Mouse (Mus musculus): ENCODE results near the gene Inka1.
A peak's percentile ranks its signal among the peaks of the same experiment; 100 is the strongest.

The Inka1 gene

DNA sequence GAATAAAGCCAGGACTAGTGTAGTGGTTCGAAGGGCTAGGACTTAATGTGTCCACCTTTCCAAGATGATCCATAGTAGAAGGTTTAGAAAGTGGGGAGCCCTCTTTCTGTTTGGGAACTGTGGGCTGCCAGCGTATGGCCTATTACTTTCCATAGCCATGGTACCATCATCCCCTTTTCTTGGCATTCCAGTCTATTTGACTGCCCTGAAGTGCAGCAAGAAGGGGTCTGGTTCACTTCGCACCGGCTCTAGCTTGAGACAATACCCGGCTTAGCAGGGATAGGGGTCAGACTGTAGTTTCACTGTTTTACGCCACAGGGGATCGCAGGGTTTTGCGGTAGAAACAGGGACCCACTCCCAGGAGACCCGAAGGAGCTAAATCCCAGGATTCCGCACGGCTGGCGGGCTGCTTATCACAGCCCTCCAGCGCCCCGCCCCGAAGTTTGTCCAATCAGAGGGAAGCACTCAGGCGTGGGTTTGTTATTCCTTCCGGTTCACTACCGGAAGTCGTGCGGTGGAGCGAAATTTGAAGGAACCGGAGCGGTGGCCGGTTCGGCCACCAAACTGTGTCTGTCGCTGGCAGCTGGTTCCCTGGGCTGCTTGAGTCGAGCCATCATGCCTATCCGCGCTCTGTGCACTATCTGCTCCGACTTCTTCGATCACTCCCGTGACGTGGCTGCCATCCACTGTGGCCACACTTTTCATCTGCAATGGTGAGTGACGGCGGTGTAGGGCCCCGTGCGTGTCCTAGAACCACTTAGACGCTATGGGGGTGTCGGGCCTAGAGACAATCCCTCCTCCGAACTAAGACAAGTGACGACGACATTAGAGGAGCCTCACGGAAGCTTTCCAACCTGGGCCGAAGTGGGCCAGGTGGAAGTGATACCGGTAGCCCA is 35.0 kb downstream of the Inka1 start:
- DNase-seq, result peak; percentile 94

DNA sequence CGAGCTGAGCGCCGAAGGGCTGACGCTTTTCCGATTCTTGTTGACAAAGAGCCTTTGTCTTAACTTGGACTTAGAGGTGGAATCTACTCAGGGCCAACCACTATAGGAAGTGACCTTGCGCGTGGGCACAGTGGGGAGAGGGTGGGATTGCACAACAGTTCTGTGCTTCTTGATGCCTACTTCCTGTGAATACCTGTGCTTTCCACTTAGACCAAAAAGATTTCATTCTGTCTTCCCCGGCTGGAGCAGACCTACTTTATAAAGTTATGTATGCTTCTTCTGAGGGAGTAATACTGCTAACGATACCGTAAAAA is 35.8 kb downstream of the Inka1 start, which contains the start of gene Traip:
Traip (plus strand) TSS at position 215 of the 314 bp plus-strand sequence.
- DNase-seq, result no peak

DNA sequence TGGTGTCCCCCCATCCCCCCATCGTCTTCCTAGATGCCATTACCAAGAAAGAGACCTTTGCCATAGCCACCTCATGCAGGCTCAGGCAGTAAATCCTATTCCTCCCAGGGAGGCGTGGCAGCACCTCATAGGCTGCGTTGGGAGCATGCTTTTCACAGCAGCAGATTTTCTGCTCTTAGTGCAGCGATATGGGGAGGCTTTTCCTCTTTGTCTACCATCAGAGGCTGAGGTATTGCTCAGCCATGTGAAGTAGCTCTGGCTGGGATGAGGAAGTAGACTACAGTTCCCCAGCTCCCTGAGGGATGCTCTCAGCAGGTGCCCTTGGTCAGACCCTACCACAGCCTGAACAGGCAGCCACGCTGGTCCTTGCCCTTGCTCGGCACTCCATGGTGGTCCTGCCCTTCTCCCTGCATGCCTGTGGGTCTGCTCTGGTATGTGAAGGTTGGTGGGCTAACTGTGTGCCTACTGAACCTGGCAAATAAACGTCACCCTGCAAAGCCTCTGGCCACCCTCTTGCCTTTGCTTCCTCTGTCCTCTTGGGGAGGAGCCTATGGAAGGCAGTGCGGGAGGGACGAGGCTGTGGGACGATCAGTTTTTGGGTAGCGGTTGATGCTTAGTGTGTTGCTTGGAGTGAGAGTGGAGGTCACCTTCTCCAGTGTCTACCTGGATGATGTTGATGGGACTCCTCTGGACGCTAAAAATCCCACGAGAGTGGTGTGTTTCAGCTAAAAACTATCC is 36.3 kb downstream of the Inka1 start:
- DNase-seq, result no peak

DNA sequence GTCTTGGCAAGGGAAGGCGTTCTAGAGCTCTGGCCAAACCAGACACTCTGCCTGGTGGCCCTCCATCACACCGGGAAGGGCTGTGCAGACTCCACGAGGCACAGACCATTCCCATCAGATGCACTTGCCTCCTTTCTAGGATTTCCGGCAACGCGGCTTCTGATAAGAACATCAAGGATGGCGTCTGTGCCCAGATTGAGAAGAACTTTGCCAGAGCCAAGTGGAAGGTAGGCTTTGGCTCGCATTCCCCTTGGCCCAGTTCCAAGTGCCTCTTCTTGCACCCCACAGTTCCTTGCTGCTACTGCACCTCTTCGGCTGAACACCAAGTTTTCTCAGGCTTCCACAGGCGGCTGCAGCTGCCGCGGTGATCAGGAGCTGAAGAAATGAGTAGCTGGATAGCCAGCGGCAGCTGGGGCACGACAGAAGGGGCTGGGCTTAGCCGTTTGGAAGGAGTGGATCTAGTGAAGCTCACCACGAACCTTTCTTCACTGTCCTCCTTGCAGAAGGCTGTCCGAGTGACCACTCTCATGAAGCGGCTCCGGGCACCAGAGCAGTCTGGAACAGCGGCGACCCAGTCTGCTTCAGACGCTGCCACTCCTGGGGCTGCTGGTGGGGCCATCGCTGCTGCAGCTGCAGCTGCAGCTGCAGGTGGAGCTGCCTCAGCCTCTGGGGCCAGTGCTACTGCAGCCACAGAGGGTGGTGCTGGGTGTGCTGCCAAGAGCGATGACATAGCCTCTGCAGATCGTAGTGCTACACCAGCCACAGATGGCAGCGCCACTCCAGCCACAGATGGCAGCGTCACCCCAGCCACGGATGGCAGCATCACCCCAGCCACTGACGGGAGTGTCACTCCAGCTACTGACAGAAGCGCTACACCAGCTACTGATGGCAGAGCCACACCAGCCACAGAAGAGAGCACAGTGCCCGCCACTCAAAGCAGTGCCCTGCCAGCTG is 38.2 kb downstream of the Inka1 start:
- no peak for DNase-seq

DNA sequence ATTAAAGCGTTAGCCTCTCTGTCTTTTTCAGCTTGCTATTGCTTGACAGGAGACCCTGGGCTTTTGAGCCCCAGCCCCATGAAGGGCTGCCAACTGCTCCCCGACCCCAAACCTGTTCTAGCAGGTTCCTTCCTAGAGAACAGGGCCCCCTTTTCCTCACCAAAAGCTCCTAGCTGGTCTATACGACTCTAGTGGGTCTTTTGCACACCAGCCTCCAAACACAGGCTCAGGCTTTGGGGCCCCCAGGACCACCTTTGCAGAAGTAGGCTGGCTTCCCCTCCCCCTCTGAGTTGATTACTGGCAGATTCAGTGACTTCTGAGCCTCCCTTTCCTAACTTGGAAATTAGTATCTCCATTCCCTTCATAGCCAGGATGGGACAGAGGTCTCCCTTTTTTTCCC is 48.8 kb downstream of the Inka1 start:
- DNase-seq, result no peak

DNA sequence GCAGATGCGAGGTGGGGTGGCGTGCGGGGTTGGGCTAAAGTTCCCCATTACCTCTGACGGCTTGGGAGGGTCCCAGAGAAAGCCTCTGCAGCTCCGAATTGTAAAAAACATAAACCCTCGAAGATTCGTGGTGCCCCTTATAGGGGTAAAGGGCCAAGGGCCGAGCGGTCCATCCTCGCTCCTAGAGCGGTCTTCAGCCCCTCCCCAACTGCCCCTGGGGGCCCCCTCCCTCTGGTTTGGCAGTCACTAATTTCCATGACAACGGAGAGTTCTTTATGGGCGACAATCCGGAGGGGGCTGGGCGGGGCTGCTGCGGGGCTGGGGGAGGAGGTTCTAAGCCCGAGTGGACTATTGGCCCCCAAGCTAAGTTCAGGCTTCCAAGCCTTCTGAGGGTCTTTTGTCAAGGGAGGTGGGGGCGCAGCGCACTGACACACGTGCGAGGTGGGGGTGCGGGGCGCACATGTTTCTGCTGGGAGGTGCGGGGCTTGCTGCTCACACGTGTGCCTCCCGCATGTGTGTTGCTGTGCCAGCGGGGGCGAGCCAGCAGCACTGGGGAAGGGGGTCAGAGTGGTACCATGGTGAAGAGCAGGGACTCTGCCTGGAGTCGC is 49.4 kb downstream of the Inka1 start:
- no peak for DNase-seq

DNA sequence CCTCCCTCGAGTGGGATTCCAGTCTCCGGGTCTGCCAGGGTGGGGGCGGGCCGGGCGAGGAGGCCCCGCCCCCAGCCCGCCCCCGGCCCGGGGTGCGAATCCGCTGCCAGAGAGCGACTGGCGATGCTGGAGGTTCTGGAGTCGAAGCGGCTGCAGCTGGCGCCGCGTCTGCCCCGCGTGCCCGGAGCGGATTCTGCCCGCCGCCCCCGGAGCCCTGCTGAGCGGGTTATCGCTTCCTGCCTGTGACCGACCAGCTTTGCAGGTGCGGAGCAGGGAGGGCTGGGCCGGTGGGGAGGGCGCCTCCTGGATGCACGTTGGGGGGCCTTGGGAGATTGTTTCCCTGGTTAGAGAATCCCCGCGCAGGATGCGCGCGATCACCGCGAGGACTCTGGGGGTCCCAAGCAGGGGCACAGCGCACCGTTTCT is 49.9 kb downstream of the Inka1 start:
- DNase-seq, result no peak

DNA sequence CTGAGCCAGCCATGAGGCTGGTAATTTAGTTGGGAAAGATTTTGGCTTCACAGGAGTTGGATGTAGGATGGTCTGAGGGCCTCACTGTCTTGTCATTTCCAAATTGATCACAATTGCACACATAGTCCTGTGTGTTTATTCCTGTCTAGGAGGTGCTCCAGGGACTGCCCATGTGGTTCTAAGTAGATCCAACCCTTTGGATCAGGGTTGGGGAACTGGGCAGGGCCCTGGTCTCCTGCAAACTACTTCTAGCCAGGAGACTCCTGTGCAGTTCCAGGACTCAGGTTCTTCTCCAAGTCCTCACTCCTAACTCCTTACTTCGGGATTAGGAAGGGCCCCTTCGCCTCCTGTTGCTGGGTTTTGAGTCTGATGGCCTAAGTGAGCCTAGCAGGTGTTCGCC is 50.3 kb downstream of the Inka1 start, which contains the start of gene Camkv:
Camkv (plus strand) TSS at position 301 of the 400 bp plus-strand sequence.
- no peak for DNase-seq

All from kidney, adult 9 months (tissue).